18 mouse cellular contexts compared by ENCODE assay signal in genomic region chr12:40023014-40023642, GRCm38 (mm10). TPM values are rescaled to one million over a fixed set of nuclear protein-coding genes. Genes with fewer than 3 reads are reported as not detected.
DNase-seq lines count a peak whose midpoint lies in the region; ATAC-seq and TF ChIP-seq lines count a peak whose summit lies in the region.
"Had no signal": no experiment of that assay in that cellular context is flagged by ENCODE, and none has a peak within 500 bp of the region (broad histone marks: within the 10 kb centered on the region; RNA-seq: fewer than 3 reads in every experiment).

No protein-coding gene starts in this region.

- no peak overlapping the region for H3K4me3 ChIP-seq in C2C12 (ENCODE audit: insufficient read depth, poor library complexity, severe bottlenecking)
- H3K4me3 ChIP-seq in brown adipose tissue, adult 24 weeks (ENCODE audit: insufficient read depth, low read depth, low read length) = no peak overlapping the region
- H3K4me3 ChIP-seq in liver, embryonic 11.5 days (ENCODE audit: low read depth, low read length) = no peak overlapping the region
- no peak overlapping the region for H3K4me3 ChIP-seq in kidney, embryonic 15.5 days (replicated peaks)
- H3K4me3 ChIP-seq: gastrocnemius, adult 2 months; heart, adult 2 months had no signal

- H3K36me3 ChIP-seq in C2C12 (ENCODE audit: control insufficient read depth, insufficient read depth) = no peaks in the 10 kb centered on the region
- no peaks in the 10 kb centered on the region for H3K36me3 ChIP-seq in liver, embryonic 11.5 days (ENCODE audit: control insufficient read depth, insufficient read depth, low read length)
- H3K36me3 ChIP-seq in kidney, embryonic 15.5 days = no peaks in the 10 kb centered on the region

- WGBS in liver, embryonic 11.5 days = 68% methylated on average over 3 of the region's 3 CpGs
- WGBS in kidney, embryonic 15.5 days = 85% methylated on average over 3 of the region's 3 CpGs

- H3K9me3 ChIP-seq in liver, embryonic 11.5 days (ENCODE audit: control insufficient read depth, low read length) = no peaks in the 10 kb centered on the region
- H3K9me3 ChIP-seq in kidney, embryonic 15.5 days (replicated peaks) = no peaks in the 10 kb centered on the region

- intact Hi-C loops in left cerebral cortex, postnatal 4 days (cut with DNase I) = no loop called here

- no peaks in the 10 kb centered on the region for H3K79me2 ChIP-seq in C2C12 (ENCODE audit: control insufficient read depth, insufficient read depth)

- no peaks in the 10 kb centered on the region for H3K79me3 ChIP-seq in C2C12 (ENCODE audit: low read depth)

- H3K27me3 ChIP-seq in C2C12 (ENCODE audit: control insufficient read depth, insufficient read depth, insufficient read length) = no peaks in the 10 kb centered on the region
- H3K27me3 ChIP-seq in liver, embryonic 11.5 days (replicated peaks; ENCODE audit: control insufficient read depth, insufficient read depth, low read length) = no peaks in the 10 kb centered on the region
- no peaks in the 10 kb centered on the region for H3K27me3 ChIP-seq in kidney, embryonic 15.5 days

- no peak overlapping the region for H3K9ac ChIP-seq in liver, embryonic 11.5 days (ENCODE audit: low read depth, low read length)
- no peak overlapping the region for H3K9ac ChIP-seq in kidney, embryonic 15.5 days

- TF ChIP-seq CTCF in C2C12 (IDR thresholded peaks at IDR 0.05; ENCODE audit: control insufficient read depth, insufficient read depth, insufficient read length) = no peak

- ATAC-seq in liver, embryonic 11.5 days (replicated peaks; ENCODE audit: low FRiP score) = 0 out of 2 replicates have a peak, but pooled peaks have one; percentile 35
- ATAC-seq in megakaryocyte progenitor cell, adult 5-6 weeks (replicated peaks; ENCODE audit: poor library complexity) = peak; percentile 66
- ATAC-seq in kidney, embryonic 15.5 days (replicated peaks; ENCODE audit: low FRiP score) = no peak

- H3K4me2 ChIP-seq in liver, embryonic 11.5 days = no peak overlapping the region
- H3K4me2 ChIP-seq in kidney, embryonic 15.5 days = no peak overlapping the region

- peaks cover 9% of the 10 kb centered on the region; the same call in 1 of the 2 replicates for H3K4me1 ChIP-seq in brown adipose tissue, adult 24 weeks (ENCODE audit: control insufficient read depth, insufficient read depth, insufficient read length, low read length)
- peaks cover 6% of the 10 kb centered on the region for H3K4me1 ChIP-seq in liver, embryonic 11.5 days (replicated peaks; ENCODE audit: control insufficient read depth, insufficient read depth, low read length)
- H3K4me1 ChIP-seq in kidney, embryonic 15.5 days = no peaks in the 10 kb centered on the region

- H3K27ac ChIP-seq in brown adipose tissue, adult 24 weeks (replicated peaks; ENCODE audit: low read depth, low read length) = peak overlapping the region; percentile 96
- H3K27ac ChIP-seq in liver, embryonic 11.5 days (ENCODE audit: low read depth, low read length) = peak overlapping the region; percentile 52; the same call in 1 of the 2 replicates
- H3K27ac ChIP-seq in kidney, embryonic 15.5 days = no peak overlapping the region
- H3K27ac ChIP-seq: gastrocnemius, adult 2 months; heart, adult 2 months had no signal

- H3ac ChIP-seq in C2C12 (ENCODE audit: control insufficient read depth, insufficient read length, low read depth) = no peak overlapping the region

- DNase-seq in liver, embryonic 11.5 days (ENCODE audit: low spot score) = no peak
- no peak for DNase-seq in thymus, postnatal 10 days (ENCODE audit: low spot score in 2 of 2)
- DNase-seq in left cerebral cortex, postnatal 4 days = no peak
- DNase-seq: adrenal gland, adult 2 months; B cell, adult 2 months; cerebellum, postnatal 14 days; gastrocnemius, adult 2 months; heart, adult 2 months; kidney, postnatal 14 days; lung, postnatal 36 days; midbrain, embryonic 14.5 days; retina, postnatal 1 day; right cerebral cortex, postnatal 4 days; thymus, postnatal 4 days had no signal

TF ChIP-seq in C2C12, 6 proteins besides CTCF, POLR2A, EP300 and RAD21:
- TF ChIP-seq USF1 (IDR thresholded peaks at IDR 0.05; ENCODE audit: low read depth) = no peak
- TF ChIP-seq MYOD1 (IDR thresholded peaks at IDR 0.05; ENCODE audit: control insufficient read depth, insufficient read length, low read depth) = no peak
- TF ChIP-seq MYOG (IDR thresholded peaks at IDR 0.05; ENCODE audit: control insufficient read depth, extremely low read depth, insufficient read length) = no peak
- no peak for TF ChIP-seq MAX (IDR thresholded peaks at IDR 0.05)
- TF ChIP-seq CEBPB (IDR thresholded peaks at IDR 0.05; ENCODE audit: low read depth) = peak; percentile 40
- no peak for TF ChIP-seq FOSL1 (IDR thresholded peaks at IDR 0.05; ENCODE audit: insufficient read depth, low read length, poor library complexity, severe bottlenecking)

RNA-seq across cellular contexts. Expression of gene Arl4a, which starts 14.7 kb away (rescaled TPM):
- 11.7 TPM for polyA plus RNA-seq in C2C12 (2012; fragmentation: generic; extraction: Trizol)
- polyA plus RNA-seq in brown adipose tissue, adult 24 weeks (2012; ENCODE audit: insufficient read depth, insufficient read length, missing spikeins) = 184 and 204 TPM in 2 replicates
- polyA plus RNA-seq in liver, embryonic 11.5 days (2014; fragmentation: Nextera tagmentation; extraction: Ambion mirVana) = 44.9 and 45.3 TPM in 2 replicates
- 23.4 and 34.0 TPM in 2 replicates for total RNA-seq in megakaryocyte progenitor cell, adult 5-6 weeks (2015)
- total RNA-seq in megakaryocyte progenitor cell, adult 5-6 weeks (2017) = 11.2 and 18.7 TPM in 2 replicates
- 44.8 and 48.4 TPM in 2 replicates for polyA plus RNA-seq in kidney, embryonic 15.5 days (2015; fragmentation: Nextera tagmentation; extraction: Ambion mirVana)
- total RNA-seq in left cerebral cortex, postnatal 4 days (2021) = 10 to 100 TPM; 78.4 to 90.2 TPM
